Mouse (Mus musculus) frontal cortex, postnatal 10 days (tissue): ENCODE results near the gene Frem1.

Source experiments
- DNase-seq, 2 experiments: peaks; one replicate each; pipeline ENCODE4 v3.0.0; 2022; ENCODE audit warnings: low spot score in 2 of 2, mixed read lengths in 1 of 2

The Frem1 gene

DNA sequence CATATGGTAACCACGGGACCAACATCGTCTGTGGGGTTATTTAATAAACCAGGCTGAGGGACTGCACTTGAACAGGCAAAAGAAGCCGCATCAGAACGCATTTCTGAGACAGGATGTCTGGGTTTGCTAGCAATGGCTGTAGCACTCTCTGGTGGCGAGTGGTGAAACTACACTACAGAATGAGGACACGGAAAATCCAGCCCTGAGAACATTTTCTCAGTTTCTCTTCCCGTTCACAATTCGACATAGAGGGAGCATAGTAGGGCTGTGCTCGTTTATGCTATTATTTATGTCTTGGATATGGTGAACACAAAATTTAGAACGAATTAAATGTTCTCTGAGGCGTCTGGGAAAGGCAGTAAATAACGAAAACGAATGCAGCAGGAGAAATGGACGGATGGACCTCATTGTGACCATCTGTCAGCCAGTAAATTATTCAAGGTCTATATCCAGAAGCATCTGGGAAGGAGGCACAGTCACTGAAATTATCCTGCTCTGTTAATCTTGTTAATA is 118.4 kb downstream of the Frem1 start:
- peak; percentile 54 to 80 for DNase-seq

GRCm38 (mm10) chr4:82930079-82930478 is 122.1 kb downstream of the Frem1 start:
- DNase-seq: no peak

DNA sequence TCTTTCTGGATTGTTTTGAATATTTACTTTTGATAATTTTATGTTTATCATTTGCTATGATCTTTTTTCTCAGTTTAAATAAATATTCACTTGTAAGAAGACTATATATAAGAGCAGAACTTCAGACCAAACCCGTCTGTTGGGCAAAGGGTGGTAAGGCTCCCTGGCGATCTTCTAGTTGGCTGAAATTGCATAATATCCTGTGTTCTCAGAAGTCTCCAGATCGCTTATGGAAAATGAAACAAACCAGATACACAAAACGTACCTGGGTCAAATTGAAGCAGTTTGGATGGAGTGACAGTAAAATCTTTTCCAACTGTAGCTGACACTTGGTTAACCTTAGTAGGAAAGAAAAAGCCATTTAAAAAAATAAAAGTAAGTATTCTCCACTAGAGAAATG is 130.2 kb downstream of the Frem1 start:
- DNase-seq: no peak

GRCm38 (mm10) chr4:82918625-82919024 is 133.5 kb downstream of the Frem1 start:
- DNase-seq: no peak

DNA sequence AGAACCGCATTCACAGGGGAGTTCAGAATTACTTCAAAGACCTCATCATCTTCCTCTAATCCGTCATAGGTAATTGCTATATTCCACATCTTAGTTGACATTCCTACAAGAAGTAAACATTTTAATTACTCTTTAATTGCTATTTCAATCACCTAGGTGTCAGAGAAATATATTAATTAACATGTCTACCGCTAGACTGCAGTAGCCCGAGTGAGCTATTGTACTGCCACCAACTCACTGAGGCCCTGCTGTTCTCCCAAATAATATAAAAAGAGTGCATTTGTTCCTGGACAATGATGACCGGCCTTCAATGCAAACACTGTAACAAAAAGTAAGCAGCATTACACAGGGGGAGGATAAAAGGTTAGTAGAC is 135.5 kb downstream of the Frem1 start:
- DNase-seq: no peak

DNA sequence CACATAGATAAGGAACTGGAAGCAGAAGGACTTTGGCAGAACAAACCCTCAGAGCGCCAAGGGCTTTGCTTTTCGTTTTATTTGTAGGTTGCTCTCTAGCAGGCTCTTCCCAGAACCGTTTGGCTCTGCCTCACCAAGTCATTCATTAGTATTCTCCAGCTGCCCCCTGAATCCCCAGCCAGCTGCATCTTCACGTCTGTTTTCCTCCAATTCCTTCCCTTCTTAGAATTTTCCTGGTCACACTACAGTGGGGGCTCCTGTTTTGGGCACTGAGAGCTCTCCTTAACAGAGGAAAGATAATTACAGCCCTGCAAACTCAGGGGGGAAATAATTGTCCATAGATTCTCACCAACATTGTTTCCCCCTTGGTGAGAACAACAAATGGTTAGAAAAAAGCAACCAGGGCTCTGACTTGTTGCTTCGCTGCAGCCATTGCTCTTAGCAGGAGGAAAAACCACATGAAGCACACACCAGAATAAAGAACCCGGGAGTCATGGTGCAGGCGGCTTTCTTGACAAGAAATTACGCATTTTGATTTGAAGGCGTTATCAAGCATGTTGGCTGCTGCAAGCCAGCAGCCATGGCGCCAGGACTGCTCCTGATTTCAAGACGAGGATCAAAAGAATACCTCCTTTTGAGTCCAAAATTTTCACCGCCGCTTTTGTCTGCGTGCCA is 136.0 kb downstream of the Frem1 start:
- DNase-seq: peak; percentile 26 to 34

DNA sequence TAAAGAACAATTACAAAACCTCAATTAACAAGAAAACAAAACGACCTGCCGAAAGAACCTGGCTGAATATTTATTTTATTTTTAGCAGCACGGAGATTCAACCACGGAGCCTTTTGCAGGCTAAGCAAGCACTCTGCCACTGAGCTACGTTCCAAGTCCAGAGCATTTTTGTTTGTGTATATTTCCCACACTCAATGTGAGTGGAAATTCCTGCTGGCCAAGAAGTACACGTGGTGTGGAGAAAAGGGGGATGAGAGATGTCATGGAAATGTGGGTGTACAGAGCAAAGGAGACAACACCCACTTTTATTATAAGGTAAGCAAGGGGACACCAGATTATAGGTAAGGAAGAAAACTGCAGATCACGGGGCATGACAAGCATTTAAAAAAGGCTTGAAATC is 136.6 kb downstream of the Frem1 start:
- DNase-seq: no peak

- no peak for DNase-seq
These were observed 137.5 kb downstream of the Frem1 start for GRCm38 (mm10) chr4:82914601-82915143.

DNA sequence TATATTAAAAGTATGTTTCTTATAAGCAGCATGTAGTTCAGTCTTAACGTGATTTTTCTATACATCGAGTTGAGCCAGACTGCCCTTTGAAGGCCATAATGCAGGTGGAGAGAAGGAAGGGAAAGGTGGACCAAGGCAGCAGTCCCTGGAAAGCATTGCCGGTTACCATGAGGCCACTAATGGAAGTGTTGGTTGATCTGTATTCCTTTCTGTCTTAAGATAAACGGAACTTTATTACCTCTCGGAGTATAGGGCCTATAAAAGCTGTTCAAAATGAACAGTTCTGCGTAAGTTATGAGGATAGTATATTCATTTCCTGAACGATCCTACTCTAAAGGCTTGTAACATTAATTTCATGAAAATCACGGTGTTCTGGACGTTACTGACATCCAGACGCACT is 156.9 kb downstream of the Frem1 start:
- no peak for DNase-seq

DNA sequence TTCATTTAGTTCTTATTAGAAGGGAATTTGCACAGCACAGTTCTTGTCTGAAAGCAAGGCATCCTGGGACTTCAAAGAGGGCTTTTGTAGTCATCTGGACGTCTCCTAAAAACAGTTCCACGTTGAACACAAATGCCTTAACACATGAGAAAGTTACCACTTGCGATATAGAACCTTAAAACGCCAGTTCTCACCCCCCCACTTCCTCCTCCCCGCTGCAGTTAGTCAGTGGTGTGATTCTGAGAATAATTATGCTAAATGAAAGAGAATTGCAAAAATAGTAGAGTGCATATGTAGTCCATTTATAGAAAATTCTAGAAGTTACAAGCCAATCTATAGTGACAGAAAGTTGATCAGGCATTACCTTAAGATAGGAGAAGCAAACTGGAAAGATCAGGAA is 159.9 kb downstream of the Frem1 start:
- no peak for DNase-seq

DNA sequence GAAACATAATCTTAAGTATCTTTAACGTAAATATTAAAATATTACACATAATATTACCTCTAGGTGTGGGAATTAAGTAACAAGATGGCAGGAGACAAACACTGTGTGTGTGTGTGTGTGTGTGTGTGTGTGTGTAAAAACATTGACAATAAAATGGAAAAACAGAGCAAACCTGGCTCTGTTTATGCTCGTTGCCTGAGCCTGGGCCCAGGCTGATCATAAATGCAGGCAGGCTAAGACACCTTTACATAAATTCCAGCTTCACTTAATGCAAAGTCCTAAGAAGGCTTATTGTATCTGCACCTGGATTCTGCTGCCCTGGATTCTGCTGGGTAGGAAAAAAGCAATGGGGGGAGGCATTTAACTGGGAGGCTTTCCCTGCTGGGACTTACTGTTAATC is 160.6 kb downstream of the Frem1 start:
- no peak for DNase-seq

DNA sequence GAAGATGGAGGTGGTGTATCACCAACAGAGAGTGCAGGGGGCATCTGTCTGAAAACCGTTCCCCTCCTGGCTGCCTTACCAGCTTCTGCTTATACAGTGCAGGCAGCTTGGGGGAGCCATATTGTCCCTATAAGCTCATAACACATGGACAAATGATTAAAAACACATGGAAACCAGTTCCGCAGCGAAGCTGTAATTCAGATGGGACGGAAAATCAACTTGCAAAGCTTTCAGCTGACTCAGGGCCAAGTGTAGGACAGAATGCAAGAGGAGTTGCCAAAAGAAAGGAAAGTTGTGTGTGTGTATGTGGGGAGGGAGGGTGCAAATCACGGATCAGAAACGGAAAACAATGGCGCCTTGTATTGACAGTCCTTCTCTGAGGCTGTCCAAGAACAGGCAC is 161.1 kb downstream of the Frem1 start:
- DNase-seq: no peak

- no peak for DNase-seq
These were observed 161.6 kb downstream of the Frem1 start for GRCm38 (mm10) chr4:82890585-82890984.

DNA sequence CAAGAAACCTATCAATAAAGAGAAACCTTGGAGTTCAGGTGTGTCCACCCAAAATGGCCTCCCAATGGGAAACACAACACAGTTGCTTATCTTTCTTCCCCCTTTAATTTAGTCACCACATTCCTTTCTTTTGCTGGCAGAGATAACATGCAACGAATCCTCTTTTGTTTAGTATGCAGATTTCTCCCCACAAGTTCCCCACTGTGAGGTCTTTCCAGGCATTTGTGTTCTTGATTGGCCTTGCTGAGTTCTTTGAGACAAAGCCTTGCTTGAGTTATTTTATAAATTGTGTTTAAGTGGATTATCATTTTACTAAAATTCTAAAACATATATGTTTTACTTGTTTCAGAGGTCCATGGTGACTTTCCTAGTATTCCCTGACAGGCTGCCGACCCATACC is 166.0 kb downstream of the Frem1 start:
- DNase-seq: no peak

GRCm38 (mm10) chr4:82885535-82885913 is 166.6 kb downstream of the Frem1 start:
- no peak for DNase-seq

DNA sequence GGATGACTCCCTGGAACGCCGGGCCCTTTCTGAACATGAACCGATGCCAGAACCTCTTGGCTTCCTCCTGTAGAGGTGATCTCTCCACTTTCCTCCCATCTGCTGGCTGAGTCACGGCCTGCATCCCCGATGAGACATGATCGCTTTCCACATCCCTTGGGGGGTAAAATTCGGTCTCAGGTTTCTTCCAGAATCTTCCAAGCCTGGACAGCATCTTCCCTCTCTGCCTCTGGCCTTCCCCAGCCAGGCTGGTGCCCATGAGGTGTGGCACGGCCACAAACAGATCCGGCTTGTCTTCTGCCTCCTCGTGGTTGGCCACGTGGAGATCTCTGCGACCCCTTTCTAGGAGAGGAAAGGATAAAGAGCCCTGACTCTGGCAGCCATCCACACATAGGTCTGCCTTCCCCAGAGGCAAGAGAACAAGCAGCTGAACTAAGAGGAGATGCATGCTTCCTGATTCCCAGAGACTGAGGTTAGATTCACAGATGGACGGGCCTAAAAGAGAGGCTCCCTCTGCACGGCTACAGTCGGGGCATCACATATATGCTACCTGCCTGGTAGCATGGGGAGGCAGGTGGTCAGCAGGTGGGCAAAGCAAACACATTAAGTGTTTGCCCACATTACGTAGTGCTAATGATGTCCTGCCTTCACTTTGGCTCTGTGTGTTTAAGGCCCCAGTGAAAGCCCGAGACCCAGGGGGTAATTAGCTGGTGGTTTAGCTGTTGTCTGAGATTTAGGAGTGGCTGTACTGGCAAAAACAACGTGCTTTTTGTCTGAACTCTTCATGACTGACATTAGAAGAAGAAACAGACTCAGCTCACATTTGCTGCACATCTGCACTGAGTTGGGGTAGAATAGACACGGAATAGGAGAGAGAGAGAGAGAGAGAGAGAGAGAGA is 167.3 kb downstream of the Frem1 start, which contains the start of gene Cer1:
Gene Cer1 (minus strand): TSS at position 513 of the 899 bp plus-strand sequence.
- no peak for DNase-seq

DNA sequence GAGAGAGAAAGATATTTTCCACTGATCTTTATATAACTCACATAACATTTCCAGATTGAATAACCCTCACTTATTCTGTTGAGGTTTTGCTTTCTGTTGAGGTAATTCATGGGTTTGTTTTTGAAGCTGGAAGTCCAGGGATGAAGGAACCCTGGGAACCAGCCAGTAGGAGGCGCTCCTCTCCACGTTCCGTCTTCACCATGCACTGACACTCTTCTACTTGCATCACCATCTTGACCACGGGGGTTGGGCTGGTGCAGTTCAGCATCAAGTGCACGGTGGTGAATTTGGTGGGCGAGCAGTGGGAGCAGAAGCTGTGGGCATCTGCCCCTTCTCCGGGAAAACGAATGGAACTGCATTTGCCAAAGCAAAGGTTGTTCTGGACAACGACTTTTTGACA is 169.6 kb downstream of the Frem1 start:
- no peak for DNase-seq

DNA sequence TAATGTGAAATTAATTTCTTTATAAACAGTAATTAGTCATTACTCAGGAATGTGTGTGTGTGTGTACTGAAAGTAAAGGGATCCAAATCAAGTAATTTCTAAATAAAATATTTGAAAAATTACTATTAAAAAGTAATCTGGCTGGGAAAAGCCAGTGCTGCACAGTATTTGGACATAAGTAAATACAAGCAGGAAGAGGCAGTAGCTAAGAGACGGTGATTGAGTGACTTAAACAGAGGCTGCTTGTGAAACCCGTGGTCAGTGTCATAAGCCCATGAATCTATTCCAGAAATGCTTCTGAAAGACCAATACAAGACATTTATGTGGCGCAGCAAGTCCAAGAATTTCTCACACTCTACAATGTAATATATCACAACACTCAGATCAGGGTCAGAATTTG is 170.8 kb downstream of the Frem1 start:
- DNase-seq: no peak

- no peak for DNase-seq
These were observed 171.9 kb downstream of the Frem1 start for GRCm38 (mm10) chr4:82880243-82880642.

GRCm38 (mm10) chr4:82879152-82879551 is 173.0 kb downstream of the Frem1 start:
- no peak for DNase-seq

- no peak for DNase-seq
These were observed 175.5 kb downstream of the Frem1 start for GRCm38 (mm10) chr4:82876656-82877055.

- DNase-seq: no peak
These were observed 176.6 kb downstream of the Frem1 start for GRCm38 (mm10) chr4:82875532-82875931.

GRCm38 (mm10) chr4:82874791-82875190 is 177.3 kb downstream of the Frem1 start:
- no peak for DNase-seq
